Mouse (Mus musculus): ENCODE measurements around the gene Camkmt. TPM values are rescaled to one million over a fixed set of nuclear protein-coding genes. Genes with fewer than 3 reads are reported as not detected.

Gene Camkmt
- total RNA-seq, 1 experiment from 2014 or later, result 5.8 TPM

DNA sequence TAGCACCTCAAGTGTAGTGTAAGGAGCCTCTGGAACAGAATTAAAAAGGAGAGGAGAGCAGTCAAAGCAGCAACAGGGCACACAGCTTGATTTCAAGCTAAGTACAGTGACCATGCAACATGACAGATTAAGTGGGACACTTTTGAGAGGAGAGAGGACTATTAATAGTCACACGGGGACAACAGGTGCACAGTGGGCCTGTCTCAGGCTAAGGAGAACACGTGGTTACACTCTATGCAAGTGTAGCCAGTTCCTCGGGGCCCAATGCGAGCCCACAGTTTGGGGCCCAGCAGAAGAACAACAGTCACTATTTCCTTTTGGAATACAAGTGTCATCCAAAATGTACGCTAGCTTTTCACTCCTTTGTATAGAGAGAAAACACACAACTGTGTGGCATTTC lies 2.8 kb upstream of the Camkmt start:
- ATAC-seq (ENCODE audit: extremely low read depth, insufficient number of reproducible peaks, low FRiP score, poor library complexity, severe bottlenecking), result no peak

DNA sequence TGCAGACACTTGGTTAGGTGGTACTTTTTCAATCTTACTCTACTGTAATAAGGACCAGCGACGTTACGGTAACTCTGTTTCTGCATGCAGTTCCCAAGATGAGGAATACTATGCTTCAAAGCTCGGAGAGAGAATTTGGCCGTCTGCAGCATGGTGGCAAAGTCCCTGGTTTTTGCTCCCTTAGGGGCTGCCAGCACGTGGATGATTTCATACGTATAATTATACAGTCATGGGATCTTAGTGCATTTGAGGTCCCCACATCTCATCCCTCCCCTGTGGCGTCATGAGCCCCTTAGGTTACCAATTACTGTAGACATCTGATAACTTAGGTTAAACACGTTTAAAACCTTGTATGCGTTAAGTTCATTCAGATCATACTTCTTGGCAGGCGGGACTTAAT lies 2.0 kb upstream of the Camkmt start:
- ATAC-seq (ENCODE audit: extremely low read depth, insufficient number of reproducible peaks, low FRiP score, poor library complexity, severe bottlenecking), result no peak

DNA sequence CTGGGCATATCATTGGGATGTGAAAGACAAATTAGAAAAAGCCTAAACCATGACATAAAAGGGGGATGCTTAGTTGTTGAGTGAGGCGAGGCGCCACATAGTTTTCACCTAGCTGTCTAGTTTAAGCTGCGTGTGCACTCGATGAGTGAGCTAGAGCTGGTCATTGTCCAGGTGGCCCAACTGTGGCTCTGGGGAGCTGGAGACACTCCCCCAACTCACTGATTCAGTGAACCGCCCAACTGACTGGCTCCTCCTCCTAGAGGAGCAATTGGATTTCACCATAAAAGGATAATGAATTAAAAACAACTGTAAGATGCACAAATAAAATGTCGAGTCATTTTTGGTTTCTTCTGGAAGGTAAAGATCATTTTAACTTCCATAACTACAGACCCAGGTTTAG lies 1.3 kb upstream of the Camkmt start:
- ATAC-seq (ENCODE audit: extremely low read depth, insufficient number of reproducible peaks, low FRiP score, poor library complexity, severe bottlenecking), result no peak

DNA sequence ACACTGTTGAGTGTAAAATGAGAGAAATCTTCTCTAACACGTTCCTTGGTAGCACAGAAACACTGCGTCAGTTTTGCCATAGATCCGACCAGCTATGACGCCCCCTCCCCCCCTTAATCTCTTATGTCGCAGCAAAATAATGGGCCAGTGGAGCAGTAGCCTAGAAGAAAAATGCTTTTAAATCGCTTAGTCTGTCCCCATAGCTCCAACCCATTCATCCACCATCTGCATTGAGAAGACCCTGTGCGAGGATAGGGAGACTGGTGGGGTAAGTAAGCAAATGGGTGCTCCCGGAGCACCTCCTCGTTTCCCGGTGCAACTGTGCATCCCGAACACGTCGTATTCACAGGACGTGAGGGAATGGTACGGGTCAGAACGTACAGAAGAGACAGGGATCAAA lies 731 bp upstream of the Camkmt start:
- no peak for ATAC-seq (ENCODE audit: extremely low read depth, insufficient number of reproducible peaks, low FRiP score, poor library complexity, severe bottlenecking)

DNA sequence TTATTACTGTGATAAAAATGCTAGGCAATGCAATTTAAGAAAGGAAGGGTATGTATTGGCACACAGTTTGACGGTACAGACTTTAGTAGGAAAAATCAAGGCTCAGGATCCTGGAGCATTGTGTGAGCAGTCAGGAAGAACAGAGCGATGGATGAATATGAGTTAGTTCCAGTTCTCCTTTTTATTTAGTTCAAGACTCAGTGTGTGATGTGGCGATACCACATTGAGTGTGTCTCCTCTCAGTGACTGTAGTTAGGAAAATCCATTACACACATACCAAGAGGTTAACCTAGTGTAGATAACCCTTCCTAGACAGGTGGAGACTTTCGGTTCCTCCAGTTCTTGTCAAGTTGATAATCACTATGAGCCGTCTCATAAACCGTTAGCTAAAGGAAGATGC lies 1.4 kb downstream of the Camkmt start:
- no peak for ATAC-seq (ENCODE audit: extremely low read depth, insufficient number of reproducible peaks, low FRiP score, poor library complexity, severe bottlenecking)

DNA sequence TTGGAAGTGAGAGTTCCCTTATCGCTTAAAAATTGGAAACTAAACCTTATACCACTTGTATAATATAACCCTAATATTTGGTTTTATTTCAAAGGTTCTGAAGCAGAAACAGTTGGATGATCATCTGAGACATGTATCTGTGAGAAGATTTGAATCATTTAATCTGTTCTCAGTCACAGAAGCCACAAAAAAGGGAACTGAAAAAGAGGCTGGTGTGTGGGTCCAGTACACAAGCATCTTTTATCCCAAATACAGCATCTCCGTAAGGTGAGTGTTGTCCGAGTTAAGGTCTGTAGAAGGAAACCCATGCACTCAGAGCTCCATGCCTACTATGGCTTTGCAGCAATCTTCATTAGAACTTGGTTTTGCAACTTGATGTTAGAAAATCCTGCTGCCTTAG lies 6.0 kb downstream of the Camkmt start:
- ATAC-seq (ENCODE audit: extremely low read depth, insufficient number of reproducible peaks, low FRiP score, poor library complexity, severe bottlenecking), result no peak

DNA sequence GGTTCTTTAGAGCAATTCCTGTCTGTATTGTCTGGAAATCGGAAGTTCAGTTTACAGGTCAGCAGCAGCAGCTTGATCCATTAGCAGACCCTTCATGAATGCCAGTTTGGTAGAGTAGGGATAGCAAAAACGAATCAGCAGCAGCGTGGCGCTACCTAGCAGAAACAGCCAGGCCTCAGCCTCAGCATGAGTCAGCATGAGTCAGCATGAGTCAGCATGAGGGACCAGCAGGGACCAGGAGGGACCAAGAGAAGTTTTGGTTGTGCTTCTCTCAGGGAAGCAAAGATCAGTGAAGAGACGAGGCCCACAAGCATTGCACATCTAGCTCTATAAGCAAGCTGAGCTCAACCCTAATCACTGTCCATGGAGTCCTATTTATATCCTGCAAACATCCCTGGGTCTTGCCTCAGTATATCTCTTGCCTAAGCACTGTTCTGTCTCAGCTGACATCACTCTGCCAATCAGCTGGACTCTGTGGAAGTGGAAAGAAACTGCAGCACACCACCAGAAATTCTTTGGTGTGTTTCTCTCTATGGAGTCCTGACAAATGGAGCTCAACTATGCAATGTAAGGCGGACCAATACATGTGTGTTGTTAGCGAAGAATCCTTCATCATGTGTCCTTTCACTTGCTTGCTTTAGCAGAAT lies 8.4 kb downstream of the Camkmt start:
- ATAC-seq (ENCODE audit: extremely low read depth, insufficient number of reproducible peaks, low FRiP score, poor library complexity, severe bottlenecking), result no peak

DNA sequence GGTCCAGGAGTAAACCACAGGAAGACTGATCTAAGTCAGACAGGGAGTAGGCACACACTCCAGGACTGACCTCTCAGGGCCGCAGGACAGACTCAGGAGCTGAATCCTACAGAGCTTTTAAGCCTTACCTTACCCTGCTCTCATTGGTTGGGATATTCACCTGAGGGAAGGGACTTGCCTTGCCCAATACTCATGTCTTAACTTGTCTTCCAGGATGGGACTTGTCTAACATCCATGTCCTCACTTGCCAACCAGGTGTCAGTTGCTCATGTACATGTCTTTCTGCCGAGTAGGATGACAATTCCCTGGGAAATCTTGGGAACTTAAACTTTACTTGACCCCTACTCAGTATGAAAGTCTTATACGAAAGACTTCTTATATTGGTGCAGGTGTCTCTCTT lies 9.9 kb downstream of the Camkmt start:
- no peak for ATAC-seq (ENCODE audit: extremely low read depth, insufficient number of reproducible peaks, low FRiP score, poor library complexity, severe bottlenecking)

DNA sequence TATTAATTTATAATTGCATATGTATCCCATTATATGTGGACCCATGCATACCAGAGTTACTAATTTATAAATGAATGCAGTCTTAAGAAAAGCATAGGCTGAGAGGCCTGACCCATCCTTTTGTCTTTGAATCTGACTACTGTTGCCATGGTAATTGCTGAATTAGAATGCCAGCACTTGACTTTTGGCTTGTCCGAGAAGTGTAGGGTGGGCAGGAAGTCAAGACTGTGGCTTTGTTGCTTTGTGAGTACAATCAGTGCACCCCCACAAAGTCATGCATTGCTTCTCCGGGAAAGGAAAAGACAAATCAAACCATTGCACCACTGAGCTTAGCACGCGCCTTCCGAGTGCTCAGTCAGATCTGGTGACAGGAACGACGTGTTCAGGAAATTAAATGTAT lies 11.4 kb downstream of the Camkmt start:
- ATAC-seq (ENCODE audit: extremely low read depth, insufficient number of reproducible peaks, low FRiP score, poor library complexity, severe bottlenecking), result no peak

DNA sequence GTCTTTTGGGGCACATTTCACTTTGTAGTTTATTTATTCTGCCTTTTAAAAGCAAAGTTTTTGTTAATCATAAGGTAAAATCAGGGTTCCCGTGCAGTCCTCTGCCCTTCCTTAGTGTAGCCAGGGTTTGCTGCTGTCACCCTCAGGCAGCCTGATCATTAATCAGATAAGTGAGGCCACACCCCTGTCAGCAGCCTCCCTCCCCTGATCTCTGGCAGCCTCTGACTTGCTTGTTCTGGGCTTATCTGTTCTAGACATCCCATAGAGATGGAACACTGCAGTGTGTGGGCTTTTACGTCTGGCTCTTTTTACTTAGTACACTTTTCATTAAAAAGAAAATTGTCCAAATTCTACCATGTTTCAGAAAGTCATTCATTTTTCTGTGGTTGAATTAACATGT lies 13.0 kb downstream of the Camkmt start:
- ATAC-seq (ENCODE audit: extremely low read depth, insufficient number of reproducible peaks, low FRiP score, poor library complexity, severe bottlenecking), result no peak

DNA sequence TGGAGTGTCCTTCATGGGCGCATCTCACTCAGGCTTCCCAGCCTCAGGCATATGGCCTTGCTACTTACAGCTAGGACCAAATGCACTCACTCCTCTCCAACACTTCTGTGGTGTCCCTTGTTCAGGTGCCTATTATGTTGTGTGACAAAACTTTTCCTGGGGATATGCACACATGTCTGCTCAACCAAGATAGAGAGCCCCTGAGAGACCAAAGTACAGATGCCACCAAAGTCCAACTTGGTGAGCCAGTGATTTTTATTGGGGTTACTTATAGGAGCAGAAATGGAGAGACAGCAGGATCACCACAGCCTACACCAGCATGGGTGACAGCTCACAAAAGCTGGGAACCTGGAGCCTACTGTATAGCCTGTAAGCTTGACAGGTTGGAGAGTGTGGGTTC lies 20.3 kb downstream of the Camkmt start:
- no peak for ATAC-seq (ENCODE audit: extremely low read depth, insufficient number of reproducible peaks, low FRiP score, poor library complexity, severe bottlenecking)

DNA sequence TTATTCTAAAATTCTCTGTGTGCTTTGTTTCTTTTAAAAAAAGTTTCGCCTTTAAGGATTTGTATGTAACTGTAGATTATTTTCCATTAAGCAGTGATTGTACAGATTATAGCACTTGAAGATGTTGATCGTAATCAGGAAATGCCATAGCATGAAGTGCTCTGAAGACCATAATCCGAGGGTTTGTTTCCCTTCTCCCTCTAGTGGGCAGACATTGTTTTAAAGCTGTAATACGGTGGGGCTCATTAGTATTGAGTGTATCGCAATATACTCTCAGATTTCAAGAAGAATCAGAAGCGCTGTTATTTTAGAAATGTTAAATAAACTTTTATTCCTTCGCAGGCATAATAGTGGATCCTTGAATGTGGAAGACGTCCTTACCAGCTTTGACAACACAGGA lies 23.1 kb downstream of the Camkmt start:
- no peak for ATAC-seq (ENCODE audit: extremely low read depth, insufficient number of reproducible peaks, low FRiP score, poor library complexity, severe bottlenecking)

DNA sequence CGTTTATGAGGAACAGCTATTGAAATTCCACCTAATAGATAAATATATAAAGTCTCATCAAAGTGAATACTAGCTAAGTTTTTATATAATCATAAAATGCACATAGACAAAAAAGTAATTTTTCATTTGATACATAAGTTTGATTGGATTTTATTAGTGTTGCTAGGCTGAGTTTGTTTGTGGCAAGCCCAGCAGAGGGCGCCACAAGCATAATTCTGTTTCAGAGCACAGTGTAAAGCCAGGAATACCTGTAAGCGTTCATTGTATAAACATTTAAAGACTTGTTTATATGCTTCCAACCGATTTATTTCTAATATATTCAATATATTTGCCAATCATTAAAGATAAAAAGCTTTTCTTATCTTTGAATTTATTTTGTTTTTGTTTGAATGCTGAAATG lies 26.3 kb downstream of the Camkmt start:
- ATAC-seq (ENCODE audit: extremely low read depth, insufficient number of reproducible peaks, low FRiP score, poor library complexity, severe bottlenecking), result no peak

DNA sequence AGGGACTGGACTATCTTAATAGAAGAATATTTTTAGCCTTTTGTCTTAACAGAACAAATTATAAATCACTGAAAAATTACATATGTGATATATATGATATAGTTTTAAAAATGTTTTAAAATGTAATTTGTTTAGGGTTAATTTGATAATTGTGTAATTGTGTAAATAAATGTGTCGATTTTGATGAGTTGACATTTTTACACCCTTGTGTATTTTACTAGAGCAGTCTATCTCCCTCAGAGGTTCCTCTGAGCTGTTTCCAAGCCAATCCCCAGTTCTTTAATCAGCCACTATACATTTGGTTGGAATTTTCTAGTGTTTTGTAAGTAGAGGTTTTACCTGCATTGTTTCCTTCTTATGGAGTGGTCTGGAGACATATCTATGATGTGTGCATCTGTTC lies 48.0 kb downstream of the Camkmt start:
- ATAC-seq (ENCODE audit: extremely low read depth, insufficient number of reproducible peaks, low FRiP score, poor library complexity, severe bottlenecking), result no peak

DNA sequence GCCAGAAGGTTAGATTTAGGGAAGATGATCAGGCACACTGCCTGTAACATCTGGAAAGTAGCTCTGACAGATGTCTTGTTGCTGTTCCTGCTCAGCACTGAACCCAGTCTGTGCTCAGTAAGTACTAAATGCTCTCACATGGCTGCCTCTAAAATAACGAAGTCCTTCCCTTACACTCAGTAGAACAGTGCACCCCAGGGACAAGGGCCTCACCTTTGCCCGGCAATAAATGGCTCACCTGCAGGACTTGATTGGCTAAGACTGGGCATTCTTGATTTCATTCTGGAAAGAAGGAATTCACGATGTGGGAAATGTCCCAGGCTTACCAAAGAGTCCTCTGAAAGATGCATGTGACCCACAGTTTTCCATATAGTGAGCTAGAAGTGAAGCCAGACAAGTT lies 51.3 kb downstream of the Camkmt start:
- ATAC-seq (ENCODE audit: extremely low read depth, insufficient number of reproducible peaks, low FRiP score, poor library complexity, severe bottlenecking), result no peak

DNA sequence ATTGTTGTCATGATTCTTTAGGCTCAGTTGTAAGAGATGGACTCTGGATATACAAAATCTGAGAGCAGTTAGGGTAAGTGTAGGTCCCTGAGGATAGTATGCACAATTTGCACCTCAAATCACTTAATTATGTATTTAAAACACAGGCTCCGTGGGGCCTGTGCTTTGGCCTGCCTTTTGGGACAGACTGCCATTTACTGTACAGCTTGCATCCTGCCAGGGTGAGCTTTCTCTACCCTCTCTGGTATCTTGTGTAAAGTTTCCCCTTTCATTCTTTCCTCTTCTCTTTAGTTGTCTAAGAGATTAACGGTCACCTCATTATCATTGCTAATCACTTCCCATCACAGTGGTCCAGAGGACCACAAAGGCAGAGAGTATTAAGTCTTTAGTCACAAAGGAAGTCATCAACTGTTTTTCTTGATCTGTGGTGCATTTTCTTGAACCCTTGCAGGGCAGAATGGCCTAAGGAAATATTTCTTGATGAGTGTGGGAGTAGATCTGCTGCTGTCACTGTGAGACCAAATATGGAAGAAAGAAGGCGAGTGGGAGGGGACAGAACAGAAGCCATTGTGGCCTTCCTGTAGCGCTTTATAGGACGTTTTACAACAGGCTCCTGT lies 52.3 kb downstream of the Camkmt start:
- no peak for ATAC-seq (ENCODE audit: extremely low read depth, insufficient number of reproducible peaks, low FRiP score, poor library complexity, severe bottlenecking)

DNA sequence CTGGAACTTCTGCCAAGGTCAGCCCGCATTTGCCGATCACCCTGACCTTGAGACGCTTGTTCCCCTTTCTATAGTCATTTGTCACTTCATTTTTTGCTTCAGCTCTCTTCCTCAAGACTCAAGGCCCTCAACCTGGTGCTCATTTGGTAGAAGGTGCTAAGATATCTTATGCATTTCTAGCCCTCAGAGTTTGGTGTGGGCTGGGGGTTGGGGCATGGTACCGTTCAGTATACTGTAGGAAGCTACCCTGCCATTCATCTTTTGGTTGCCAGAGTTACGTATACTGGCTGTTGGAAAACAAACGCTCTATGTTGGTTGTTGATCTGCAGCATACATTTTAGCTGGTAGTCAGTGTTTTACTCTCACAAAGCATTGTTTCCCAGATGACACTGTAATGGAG lies 53.8 kb downstream of the Camkmt start:
- no peak for ATAC-seq (ENCODE audit: extremely low read depth, insufficient number of reproducible peaks, low FRiP score, poor library complexity, severe bottlenecking)

DNA sequence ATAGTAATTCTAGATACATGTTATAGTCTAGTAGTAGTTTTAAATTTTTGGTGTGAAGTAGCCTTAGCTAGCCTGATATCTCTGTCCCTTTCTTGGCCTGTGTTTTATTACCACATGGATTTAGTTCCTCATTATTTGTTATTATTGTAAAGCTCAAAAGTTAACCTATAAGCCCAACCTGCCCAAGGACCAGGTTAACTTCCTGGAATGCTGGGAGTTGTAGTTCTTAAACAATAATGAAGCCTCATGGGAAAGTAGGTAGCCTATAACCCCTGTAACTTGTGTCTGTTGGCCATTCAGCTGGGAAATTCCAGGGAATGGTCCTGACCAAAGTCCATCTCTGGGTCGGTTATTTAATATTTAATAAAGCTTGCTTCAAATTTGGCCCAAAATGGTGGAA lies 58.0 kb downstream of the Camkmt start:
- ATAC-seq (ENCODE audit: extremely low read depth, insufficient number of reproducible peaks, low FRiP score, poor library complexity, severe bottlenecking), result no peak

DNA sequence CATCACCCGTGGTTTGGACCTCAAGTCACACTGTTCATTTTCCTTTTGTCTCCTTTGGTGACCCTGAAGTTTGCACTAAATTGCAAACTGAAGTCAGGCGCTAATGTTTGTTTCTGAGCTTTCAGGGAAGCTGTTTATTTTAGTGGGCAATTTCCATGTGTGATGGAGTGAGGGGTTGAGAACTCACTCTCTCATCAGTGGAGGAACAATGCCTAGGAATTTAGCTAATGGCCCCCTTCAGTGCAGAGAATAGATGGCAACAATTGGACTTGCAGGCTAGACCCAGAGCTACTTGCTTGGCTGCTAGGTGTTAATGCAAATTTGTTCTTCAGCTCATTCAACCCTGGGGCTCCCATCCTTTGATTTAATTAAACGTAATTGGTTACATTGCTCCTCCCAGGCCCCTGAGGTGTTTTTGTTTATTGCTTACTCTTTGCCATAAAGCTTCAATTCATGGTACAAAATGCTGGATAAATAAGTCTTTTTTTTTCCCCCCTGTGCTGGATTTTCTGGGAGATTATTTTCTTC lies 58.9 kb downstream of the Camkmt start:
- no peak for ATAC-seq (ENCODE audit: extremely low read depth, insufficient number of reproducible peaks, low FRiP score, poor library complexity, severe bottlenecking)

DNA sequence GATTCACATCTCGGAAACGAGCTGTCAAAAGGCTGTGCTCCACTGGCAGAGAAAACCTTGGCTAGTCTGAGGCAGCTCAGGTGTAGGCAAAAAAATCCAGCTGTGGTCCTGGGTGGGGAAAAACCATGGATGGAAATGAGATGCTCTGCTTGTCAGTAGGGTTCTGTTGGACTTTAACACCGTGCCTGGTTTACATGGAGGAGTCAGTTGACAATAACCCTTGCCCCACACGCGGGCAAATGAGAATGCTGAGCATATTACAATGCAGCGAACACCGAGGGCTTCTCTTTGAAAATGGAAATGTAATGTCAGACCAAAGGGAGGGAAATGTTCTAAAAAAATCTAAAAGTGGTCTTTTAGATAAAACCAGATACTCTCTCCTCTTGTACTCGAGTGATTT lies 60.9 kb downstream of the Camkmt start:
- no peak for ATAC-seq (ENCODE audit: extremely low read depth, insufficient number of reproducible peaks, low FRiP score, poor library complexity, severe bottlenecking)

DNA sequence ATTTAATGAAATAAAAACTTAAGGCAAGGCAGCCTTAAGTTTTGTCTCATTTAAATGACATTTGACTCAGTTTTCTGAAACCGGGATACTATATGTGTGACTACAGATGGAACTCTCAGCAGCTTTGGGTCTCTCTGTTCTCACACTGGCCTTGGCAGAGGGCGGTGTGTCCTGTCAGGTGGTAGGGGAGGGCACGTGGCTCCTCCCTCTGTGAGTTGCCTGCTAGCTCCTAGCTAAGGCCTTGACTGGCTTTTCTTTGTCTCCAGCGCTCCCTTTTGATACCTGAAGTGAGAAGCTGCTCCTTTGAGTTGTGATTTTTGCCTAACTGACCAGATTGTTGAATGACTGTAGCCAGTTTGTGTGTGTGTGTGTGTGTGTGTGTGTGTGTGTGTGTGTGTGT lies 67.8 kb downstream of the Camkmt start:
- ATAC-seq (ENCODE audit: extremely low read depth, insufficient number of reproducible peaks, low FRiP score, poor library complexity, severe bottlenecking), result no peak
